Mouse (Mus musculus) megakaryocyte, embryonic 14.5 days (primary cell): ENCODE results near the gene Mroh2a.

Source experiments
- FLI1 ChIP-seq: IDR thresholded peaks from 2 replicates; pipeline ENCODE4 v1.6.1; 2012; ENCODE audit warnings: low read length, inconsistent platforms, mixed read lengths
- GATA1 ChIP-seq: IDR thresholded peaks from 3 replicates; pipeline ENCODE4 v1.6.1; 2012; ENCODE audit warnings: mixed read lengths, low read length, inconsistent platforms, borderline replicate concordance

DNA sequence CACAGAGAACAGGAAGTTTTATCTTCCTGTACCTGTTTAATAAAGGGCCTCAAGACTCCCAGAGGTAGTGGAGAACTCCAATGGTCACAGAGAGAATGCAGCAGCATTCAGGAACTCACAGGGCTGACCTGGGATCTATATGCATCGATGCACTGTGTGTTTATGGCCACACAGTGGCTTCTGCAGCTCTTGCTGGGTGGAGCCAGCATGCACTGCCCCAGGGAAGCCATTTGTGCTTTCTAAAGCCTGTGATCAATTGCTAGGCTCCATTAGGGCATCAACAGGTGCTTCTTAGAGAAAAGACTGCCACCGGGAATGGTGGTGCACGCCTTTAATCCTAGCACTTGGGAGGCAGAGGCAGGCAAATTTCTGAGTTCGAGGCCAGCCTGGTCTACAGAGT lies 46.1 kb downstream of the Mroh2a start:
- TF ChIP-seq GATA1 (no peak), FLI1 (no peak)
